In the genomic region with DNA sequence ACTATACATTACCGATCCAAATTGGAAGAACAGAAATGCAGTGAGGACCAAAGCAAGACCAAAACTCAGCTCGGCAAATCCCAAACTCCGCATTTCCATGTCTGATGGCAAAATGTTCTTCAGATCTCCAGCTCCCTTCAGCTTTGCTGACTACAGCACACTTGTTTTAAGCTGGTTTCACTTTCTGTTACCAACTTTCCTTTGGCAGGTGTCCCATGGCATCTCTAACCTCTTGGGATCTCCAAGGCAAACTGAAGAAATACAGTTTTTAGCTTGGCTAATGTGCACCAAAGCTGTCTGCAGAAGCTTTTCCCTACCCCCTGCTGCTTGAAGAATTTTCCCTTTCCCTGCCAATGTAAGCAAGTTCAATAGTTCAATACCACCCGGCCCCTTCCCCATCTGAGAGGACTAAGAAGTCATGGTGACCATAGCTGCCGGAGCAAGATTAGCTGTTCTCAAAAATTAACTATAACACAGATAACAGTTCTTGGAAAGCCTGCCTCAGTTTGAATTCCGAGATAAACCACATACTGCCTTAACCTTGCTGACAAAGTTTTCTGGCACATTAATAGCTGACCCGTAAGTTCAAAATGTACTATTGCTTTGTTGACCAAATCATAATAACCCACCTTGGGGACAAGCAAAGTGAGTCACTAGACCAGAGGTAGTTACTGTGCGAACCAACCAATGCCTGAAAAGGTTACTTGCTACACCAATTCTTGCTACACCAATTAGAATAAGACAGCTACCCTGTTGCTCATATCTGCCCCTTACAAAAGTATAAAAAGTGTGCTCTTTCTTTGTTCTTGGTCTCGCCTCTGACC, we compare ENCODE assay signal across 1 mouse cellular context.
TF ChIP-seq lines count a peak whose summit lies in the region.

No protein-coding gene starts in this region.

TF ChIP-seq in MEL, 35 proteins besides CTCF, POLR2A, EP300 and RAD21:
- TF ChIP-seq TAL1 (IDR thresholded peaks at IDR 0.05; ENCODE audit: low read length) (peak; percentile 79), RCOR1 (IDR thresholded peaks at IDR 0.05; ENCODE audit: low read depth, low read length) (0 out of 2 replicates have a peak, but pooled peaks have one; percentile 38), MXI1 (IDR thresholded peaks at IDR 0.05; ENCODE audit: low read depth, low read length) (peak; percentile 47; the same call in 1 of the 2 replicates), NRF1 (IDR thresholded peaks at IDR 0.05; ENCODE audit: insufficient read depth, low read depth, low read length, poor library complexity, severe bottlenecking) (no peak), ZMIZ1 (IDR thresholded peaks at IDR 0.05; ENCODE audit: low read depth, low read length) (0 out of 2 replicates have a peak, but pooled peaks have one; percentile 41), SMC3 (IDR thresholded peaks at IDR 0.05; ENCODE audit: low read depth, low read length) (no peak), MYC (IDR thresholded peaks at IDR 0.05; ENCODE audit: low read depth, low read length) (0 out of 2 replicates have a peak, but pooled peaks have one; percentile 33), MEF2A (IDR thresholded peaks at IDR 0.05; ENCODE audit: extremely low read depth, insufficient replicate concordance, low read depth, low read length, poor library complexity, severe bottlenecking) (no peak), ELF1 (IDR thresholded peaks at IDR 0.05; ENCODE audit: low read depth, low read length) (no peak), UBTF (IDR thresholded peaks at IDR 0.05; ENCODE audit: borderline replicate concordance, insufficient read depth, low read depth, low read length) (no peak), USF1 (IDR thresholded peaks at IDR 0.05; ENCODE audit: low read depth, low read length) (no peak), MAFK (IDR thresholded peaks at IDR 0.05; ENCODE audit: borderline replicate concordance, low read depth, low read length) (no peak), TCF12 (IDR thresholded peaks at IDR 0.05; ENCODE audit: low read depth, low read length) (peak; percentile 70), JUND (IDR thresholded peaks at IDR 0.05; ENCODE audit: low read depth, low read length) (peak; percentile 27; the same call in 1 of the 2 replicates), HCFC1 (IDR thresholded peaks at IDR 0.05; ENCODE audit: low read depth, low read length) (peak; percentile 40; the same call in 1 of the 2 replicates), POLR2AphosphoS5 (IDR thresholded peaks at IDR 0.05; ENCODE audit: borderline replicate concordance, low read depth, low read length) (no peak), E2F4 (IDR thresholded peaks at IDR 0.05; ENCODE audit: borderline replicate concordance, low read depth, low read length) (no peak), NELFE (IDR thresholded peaks at IDR 0.05; ENCODE audit: low read depth, low read length) (peak; percentile 59; the same call in 1 of the 2 replicates), MAX (IDR thresholded peaks at IDR 0.05; ENCODE audit: low read length) (peak; percentile 45; the same call in 1 of the 2 replicates), MAZ (IDR thresholded peaks at IDR 0.05; ENCODE audit: low read depth, low read length) (0 out of 2 replicates have a peak, but pooled peaks have one; percentile 21), USF2 (IDR thresholded peaks at IDR 0.05; ENCODE audit: borderline replicate concordance in 1 of 2, insufficient read depth in 1 of 2, low read depth in 1 of 2, low read length in 2 of 2) (no peak), BHLHE40 (IDR thresholded peaks at IDR 0.05; ENCODE audit: borderline replicate concordance, low read depth, low read length) (0 out of 2 replicates have a peak, but pooled peaks have one; percentile 16), ZKSCAN1 (IDR thresholded peaks at IDR 0.05; ENCODE audit: low read depth, low read length) (no peak), KAT2A (conservative IDR thresholded peaks at IDR 0.05; ENCODE audit: low read depth, low read length) (0 out of 2 replicates have a peak, but pooled peaks have one; percentile 30), ETS1 (IDR thresholded peaks at IDR 0.05; ENCODE audit: low read depth, low read length) (peak; percentile 65; the same call in 1 of the 2 replicates), CHD2 (IDR thresholded peaks at IDR 0.05; ENCODE audit: low read length) (peak; percentile 19; the same call in 1 of the 2 replicates), GATA1 (IDR thresholded peaks at IDR 0.05; ENCODE audit: low read depth, low read length) (peak; percentile 64), TBP (IDR thresholded peaks at IDR 0.05; ENCODE audit: low read depth, low read length) (0 out of 2 replicates have a peak, but pooled peaks have one; percentile 48), SIN3A (IDR thresholded peaks at IDR 0.05; ENCODE audit: low read length) (peak; percentile 50; the same call in 1 of the 2 replicates), MYB (IDR thresholded peaks at IDR 0.05; ENCODE audit: low read depth, low read length) (no peak), CHD1 (IDR thresholded peaks at IDR 0.05; ENCODE audit: low read depth, low read length) (peak; percentile 58; the same call in 1 of the 2 replicates)
